Mouse (Mus musculus) small intestine, adult 2 months (tissue): ENCODE data around the gene 1700025G04Rik.

Source experiments
- CTCF ChIP-seq: fragments of 200-500 bp; IDR thresholded peaks from 2 replicates; pipeline ENCODE4 v1.5.1; 2012; ENCODE audit warnings: low read depth, mild to moderate bottlenecking, control low read depth, inconsistent platforms, low read length, moderate library complexity, mixed read lengths; ENCODE audit not compliant: insufficient replicate concordance, insufficient read length; ENCODE audit errors: extremely low read depth
- POLR2A ChIP-seq: fragments of 200-500 bp; IDR thresholded peaks from 2 replicates; pipeline ENCODE4 v1.6.1; 2012; ENCODE audit warnings: low read depth, mild to moderate bottlenecking, control low read depth, inconsistent platforms, low read length, moderate library complexity

DNA sequence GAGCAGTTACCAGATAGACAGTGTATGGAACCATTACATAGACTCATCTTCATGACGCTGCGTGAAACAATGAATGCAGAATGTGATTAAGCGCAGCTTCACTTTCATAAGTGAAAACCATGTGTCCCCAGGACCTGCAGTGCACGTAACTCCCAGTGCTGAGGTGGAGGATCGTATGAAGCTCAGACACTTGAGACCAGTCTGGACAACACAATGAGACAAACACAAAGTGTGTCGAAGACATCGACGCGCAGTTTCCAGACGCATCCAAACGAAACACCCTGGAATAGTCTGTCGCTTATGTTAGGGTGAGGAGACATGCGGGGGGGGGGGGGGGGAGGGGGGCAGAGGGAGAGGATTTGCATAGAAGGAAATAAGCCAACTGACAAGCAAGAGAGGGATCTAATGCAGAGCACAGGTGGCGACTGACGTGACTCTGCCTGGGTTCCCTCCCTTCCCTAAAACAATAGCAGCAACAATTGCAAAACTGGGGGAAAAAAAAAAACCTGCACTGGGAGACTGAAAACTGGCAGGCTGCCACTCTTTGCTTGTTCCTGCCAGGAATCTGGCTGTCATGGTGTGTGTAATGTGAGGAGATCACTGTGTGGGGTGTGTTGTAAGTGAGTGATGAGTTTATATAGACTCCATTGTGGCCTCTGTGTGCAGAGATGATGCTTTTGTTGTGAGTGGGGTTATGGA is 40.3 kb upstream of the 1700025G04Rik start:
- no peak for TF ChIP-seq POLR2A
- TF ChIP-seq CTCF: no peak
